Mouse (Mus musculus) spleen, postnatal 14 days (tissue): ENCODE results near the gene Ptger1.

Experiments
- DNase-seq, 2 experiments: peaks; one replicate each; pipeline ENCODE4 v3.0.0; 2021 to 2022; ENCODE audit warnings: low spot score in 2 of 2

The Ptger1 gene

GRCm38 (mm10) chr8:83695351-83696106 is 29.1 kb downstream of the Ptger1 start:
- peak in 1 of 2 experiments; percentile 32 for DNase-seq

DNA sequence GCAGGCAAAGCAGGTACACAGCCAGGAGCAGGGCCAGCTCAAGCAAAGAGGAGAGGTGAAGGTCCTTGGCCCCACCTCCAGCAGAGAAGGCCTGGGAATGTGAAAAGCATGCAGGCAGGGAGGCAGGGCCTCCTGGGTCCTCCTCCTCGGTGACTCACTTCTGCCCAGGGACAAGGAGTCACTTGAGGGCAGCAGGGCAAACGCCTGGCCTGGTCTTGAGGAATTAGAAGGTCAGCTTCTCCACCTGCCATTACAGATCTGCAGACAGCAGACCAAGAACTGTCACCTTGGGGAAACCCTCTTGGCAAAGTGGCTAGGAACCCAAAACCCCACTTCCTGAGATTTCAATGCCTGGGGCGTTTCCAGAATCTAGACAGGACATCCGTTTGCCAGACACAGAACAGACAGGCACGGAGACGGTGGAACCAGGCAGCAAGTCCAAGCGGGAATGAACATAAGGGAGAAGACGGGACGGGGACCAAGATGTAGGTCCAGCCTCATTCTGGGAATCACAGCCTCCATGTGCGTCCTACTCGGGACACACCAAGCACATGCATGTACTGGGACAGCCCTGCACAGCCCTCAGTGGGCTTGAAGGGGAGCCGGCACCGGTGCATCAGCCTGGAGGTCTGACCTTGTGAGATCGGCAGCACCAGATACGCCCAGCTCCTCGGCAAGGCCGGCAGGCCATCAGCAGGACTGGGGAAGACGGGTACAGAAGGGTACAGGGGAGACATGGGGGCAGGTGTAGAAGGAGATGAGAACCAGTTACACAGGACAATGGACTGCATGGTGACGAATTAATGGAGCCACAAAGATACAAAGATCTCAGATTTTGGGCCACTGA is 31.1 kb downstream of the Ptger1 start:
- no peak for DNase-seq

DNA sequence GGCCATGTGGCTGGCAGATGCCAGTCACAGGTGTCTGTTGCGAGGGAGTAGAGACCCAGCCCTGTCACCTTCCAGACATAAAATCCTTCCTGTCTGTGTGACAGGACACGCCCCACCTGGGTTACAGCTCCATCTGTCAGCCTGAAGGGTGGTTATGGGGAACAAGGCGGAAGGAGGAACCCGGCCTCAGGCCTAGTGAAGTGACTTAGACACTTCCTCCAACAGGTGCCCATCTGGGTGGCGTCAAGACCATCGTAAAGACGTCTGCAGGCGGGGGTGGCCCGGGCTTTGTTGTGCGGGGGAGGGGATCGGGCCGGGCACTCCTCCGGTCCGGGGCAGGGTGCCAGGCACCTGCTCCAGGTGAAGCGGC is 31.8 kb downstream of the Ptger1 start:
- peak; percentile 41 to 58 for DNase-seq

- DNase-seq, result peak; percentile 61 to 70
These were observed 32.4 kb downstream of the Ptger1 start, which contains the start of gene Pkn1 for GRCm38 (mm10) chr8:83698661-83699453. Pkn1 (minus strand) TSS chr8:83699179.

DNA sequence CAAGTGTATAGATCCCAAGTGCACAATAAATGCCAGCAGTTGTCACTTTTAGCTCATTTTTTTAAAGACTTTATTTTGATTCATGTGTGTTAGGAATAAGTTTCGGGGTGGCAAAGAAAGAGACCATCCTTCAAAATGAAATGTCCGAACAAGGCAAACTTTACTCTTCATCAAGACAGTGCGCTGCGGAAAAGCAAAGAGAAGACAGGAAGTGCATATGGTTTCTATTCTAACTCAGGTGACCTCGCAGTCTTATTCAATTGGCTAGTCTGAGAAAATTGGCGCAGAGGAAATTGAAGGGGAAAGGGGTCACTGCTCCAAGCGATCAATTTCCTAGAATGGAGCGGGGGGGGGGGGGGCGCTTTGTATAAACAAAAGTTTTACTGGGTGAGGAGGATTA is 33.1 kb downstream of the Ptger1 start:
- DNase-seq, result no peak

DNA sequence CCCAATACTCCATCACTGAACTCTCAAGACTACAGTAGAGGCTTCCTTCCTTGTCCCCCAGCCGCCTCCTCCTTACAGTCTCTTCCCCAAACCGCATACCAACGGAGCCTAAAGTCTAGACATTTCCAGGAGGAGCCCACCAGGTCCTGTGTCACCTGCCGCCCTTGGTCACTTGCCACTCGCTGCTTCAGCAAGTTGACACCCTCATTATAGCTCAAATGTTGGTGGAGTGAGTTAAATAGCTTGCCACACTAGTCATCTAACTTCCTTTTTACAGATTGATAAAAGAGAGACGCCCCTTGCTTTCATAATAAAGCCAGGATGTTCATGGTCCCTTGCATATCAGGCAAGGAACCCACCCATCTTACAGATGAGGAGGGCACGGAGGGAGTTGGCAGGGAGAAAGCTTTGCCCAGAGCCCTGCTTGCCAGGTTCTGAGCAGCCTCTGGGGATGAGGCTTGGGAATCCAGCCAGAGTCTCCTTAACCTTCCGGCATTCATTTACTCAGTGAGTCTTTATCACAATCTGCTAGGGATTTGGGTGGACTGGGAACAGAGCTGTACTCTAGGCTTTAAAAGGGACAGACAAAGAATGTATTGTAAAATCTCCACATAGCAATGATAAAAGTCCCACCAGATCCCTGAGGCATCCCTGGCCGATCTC is 34.1 kb downstream of the Ptger1 start:
- no peak for DNase-seq

DNA sequence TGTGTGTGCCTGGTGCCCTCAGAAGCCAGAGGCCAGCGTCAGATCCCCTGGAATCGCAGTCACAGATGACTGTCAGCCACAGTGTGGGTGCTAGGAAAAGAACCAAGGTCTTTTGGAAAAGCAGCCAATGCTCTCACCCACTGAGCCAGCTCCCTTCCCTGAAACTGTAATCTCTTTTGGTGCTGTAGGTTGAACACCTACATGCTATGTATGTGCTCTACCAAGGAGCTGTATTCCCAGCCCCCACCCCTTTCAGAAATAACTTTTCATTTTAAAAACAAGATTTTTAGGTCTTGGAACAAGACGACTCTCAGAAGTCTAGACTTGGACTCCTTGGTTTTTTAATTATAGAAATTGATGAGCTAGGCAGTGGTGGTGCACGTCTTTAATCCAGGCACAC is 36.9 kb downstream of the Ptger1 start:
- DNase-seq, result no peak

- no peak for DNase-seq
These were observed 39.9 kb downstream of the Ptger1 start for GRCm38 (mm10) chr8:83706411-83706810.

- no peak for DNase-seq
These were observed 41.1 kb downstream of the Ptger1 start for GRCm38 (mm10) chr8:83707554-83707953.

DNA sequence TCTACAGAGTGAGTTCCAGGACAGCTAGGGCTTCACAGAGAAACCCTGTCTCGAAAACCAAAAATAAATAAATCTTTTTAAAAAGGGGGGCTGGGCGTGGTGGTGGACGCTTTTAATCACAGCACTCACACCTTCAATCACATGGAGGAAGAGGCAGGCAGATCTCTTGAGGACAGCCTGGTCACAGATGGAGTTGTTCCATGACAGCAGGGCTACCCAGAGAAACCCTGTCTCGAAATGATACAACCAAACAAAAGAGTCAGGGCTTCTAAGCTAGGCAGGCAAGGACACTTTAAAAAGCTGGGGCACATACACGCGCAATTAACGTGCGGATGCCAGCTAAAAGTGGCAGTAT is 48.2 kb downstream of the Ptger1 start:
- no peak for DNase-seq

GRCm38 (mm10) chr8:83715031-83715690 is 48.7 kb downstream of the Ptger1 start, which contains the start of gene Ddx39:
Ddx39 (plus strand) TSS chr8:83715177.
- DNase-seq, result peak; percentile 84 to 89

- DNase-seq, result no peak
These were observed 49.3 kb downstream of the Ptger1 start for GRCm38 (mm10) chr8:83715771-83716170.

DNA sequence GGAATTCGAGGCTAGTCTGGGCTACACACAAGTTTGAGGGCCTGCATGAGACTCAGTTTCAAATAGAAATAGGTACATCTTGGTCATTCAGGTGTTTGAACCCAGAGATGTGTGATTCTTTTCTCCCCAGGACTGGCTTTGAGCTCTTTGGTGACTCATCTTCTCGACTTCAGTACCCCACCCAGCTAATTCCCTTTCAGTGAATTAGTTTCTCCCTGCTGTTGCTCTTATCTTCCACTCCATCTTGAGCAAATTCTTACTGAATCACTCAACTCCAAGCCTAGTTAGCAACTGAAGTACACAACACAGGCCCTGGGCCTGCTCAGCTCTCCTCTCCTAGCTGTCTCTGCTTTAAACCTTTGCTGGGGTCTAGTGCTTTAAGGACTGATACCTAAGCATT is 50.1 kb downstream of the Ptger1 start:
- DNase-seq, result no peak

- no peak for DNase-seq
These were observed 52.6 kb downstream of the Ptger1 start for GRCm38 (mm10) chr8:83719048-83719447.

DNA sequence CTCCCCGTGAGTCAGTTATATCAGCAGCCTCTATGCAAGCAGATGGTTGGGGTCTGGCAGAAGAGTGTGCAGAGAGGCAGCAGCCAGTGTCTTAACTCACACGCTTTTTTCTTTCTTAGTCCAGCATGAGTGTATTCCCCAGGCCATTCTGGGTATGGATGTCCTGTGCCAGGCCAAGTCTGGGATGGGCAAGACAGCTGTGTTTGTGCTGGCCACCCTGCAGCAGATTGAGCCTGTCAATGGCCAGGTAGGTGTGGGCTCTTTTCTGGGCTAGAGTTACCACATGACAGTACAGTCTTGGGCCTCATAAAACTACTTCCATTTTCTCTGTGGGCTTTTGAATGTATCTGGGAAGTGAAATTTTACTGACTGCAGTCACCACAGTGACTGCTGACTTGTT is 53.2 kb downstream of the Ptger1 start:
- DNase-seq, result no peak

DNA sequence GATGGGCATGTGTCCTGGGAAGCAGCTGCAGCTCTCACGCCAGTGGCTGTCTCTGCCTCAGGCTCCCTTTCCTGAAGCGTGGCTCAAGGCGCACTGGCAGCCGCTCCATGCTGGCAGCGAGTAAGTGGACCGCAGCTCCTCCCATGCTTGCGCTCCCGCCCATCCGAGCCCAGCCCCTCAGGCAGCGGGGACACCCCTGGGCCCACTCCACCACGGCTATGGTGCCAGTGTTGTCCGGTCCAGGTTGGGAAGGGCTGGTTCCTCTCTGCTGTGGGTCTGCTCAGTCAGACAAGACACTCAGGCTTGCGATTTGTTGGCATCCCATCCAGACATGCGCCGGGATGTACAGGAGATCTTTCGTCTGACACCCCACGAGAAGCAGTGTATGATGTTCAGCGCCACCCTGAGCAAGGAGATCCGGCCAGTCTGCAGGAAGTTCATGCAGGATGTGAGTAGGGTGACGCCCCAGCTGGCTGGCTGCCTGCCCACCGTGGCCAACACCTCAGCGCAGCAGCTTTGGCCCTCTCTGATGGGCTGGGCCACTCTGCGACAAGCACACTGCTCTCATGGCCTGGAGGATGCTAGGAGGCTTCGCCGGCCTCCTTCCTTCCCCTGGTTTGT is 55.0 kb downstream of the Ptger1 start:
- DNase-seq, result no peak
